Mouse (Mus musculus): ENCODE data around the gene Clpb.

Gene Clpb

DNA sequence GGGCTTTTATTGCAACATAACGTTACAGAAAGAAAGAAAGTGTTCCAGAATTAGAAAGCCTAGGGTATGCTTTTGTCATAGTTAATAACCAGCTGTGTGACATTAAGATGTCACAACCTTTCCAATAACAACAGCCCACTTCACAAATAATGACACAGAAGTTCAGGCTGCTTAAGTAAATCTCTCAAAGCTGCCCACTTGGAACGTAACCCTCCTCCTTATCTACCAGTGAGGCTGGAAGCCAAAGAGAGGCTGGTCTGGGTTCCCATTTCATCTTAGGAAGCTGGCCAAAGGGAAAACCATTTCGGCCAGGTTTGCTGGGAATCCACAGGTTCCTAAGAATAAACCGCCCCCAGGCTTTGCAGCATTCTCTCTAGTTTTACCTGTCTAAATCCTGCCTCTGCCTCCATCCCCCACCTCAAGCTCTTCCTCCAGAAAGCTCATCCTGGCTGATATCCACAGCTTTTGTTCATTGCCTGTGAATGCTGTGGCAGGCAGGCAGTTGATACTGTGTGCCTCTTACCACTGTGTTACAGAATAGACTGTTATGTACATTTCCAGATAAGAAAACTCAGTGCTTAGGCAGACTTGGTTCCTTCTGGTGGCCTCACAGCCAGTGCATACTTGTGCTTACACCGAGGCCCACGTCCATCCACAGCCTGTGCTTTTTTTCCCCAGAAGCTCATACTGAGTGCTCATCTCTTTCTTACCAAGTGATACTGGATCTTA lies 12.8 kb downstream of the Clpb start:
- DNase-seq, result peak; percentile 36

DNA sequence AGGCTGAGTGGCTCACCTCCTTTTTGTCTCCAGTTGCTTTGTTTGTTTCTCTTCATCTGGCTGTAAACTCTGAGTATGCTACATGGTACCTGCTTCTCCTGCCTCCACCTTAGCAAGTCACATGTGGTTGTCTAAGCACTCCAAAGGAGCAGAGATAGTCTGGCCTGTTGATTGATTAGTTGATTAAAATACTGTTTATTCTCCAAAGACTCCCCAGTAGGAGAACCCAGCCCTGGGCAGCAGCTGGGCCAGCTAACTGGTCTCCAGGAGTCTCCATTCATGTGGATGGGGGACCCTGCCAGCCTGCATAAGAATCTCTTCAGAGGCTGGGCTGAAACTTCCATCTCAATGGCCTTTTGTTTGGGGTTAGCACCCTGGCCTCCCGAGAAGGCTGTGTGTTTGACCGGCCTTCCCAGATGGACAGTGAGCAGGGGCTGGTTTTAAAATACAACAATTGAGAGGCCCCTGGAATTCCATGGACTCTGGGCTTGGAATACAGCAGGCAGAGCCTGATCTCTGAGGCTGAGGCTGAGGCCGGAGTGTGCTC lies 13.4 kb downstream of the Clpb start:
- no peak for DNase-seq

DNA sequence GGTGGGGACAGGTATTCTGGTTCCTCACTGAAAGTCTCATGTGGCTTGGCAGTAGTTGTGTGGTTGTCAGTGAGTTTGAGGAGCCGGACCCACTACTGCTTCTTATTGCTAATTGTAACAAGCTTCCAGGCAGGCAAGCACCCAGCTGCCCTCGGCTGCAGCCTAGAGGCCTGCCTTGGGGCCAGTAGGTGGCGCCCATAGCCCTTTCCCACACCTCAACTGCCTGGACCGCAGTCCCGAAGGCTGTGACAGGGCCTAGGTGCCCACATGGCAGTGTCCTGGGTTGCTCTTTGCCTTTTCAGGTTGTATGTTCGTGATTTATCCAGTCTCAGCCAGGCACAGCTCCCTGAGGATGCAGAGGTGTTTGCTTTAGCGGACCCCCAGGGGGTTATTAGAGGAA lies 16.2 kb downstream of the Clpb start:
- peak; percentile 87 for DNase-seq

DNA sequence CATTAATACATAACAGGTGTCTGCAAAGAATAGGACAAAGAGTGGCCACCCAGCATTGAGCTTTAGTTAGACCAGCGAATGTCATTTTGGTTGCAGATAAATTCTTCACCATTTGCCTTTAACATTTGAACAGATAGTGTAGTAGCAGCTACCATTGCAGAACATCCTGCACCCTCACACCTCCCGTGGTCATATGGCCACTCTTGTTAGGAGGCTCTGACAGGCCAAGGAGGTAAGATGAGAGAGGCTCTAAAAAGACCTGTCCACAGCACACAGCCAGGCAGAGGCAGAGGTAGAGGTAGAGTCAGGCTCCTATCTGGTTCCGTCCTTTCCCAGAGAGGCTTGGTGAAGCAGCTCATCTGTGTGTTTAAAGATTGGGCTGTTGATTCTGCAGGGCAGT lies 17.5 kb downstream of the Clpb start:
- no peak for DNase-seq

DNA sequence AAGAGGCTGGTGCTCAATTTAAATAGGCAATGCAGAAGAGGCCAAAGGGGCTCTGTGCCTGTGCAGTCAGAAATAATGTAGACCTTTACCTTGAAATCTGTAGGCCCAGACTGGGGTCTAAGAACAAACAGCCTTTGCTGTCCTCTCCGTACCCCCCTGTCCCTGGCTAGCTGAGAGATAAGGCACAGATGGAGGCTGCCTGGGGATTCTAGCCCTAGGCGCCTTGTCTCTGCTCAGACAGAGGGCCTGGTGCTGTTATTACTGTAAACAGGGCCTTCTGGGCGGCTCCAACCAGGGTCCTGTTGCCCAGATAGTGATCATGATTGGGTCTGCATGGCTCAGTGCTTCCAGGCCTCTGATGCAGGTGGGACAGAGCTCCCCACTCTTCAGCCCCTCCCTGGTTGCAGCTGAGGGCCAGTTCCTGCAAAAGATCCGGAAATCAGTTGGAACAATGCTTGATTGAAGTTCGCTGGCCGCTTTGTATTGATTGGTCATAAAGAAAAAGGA lies 18.2 kb downstream of the Clpb start:
- DNase-seq, result no peak

DNA sequence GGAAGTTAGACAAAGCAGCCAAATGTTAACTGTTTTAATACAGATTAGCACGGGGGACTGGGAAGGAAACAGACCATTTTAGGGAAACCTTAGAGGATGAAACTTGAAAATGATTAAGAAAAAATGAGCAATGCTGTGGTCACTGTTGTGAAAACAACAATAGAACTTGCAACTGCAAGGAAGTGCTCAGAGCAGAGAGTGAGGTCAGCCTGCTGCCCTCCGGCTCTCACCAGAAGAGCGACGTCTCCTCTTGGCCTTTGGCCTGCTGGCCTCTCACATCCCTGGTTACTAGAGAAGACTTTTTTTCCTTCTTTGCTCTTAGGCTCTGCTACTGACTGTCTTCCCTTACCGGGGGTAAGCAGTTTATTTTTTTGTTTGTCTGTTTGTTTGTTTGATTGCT lies 19.5 kb downstream of the Clpb start:
- DNase-seq, result no peak

DNA sequence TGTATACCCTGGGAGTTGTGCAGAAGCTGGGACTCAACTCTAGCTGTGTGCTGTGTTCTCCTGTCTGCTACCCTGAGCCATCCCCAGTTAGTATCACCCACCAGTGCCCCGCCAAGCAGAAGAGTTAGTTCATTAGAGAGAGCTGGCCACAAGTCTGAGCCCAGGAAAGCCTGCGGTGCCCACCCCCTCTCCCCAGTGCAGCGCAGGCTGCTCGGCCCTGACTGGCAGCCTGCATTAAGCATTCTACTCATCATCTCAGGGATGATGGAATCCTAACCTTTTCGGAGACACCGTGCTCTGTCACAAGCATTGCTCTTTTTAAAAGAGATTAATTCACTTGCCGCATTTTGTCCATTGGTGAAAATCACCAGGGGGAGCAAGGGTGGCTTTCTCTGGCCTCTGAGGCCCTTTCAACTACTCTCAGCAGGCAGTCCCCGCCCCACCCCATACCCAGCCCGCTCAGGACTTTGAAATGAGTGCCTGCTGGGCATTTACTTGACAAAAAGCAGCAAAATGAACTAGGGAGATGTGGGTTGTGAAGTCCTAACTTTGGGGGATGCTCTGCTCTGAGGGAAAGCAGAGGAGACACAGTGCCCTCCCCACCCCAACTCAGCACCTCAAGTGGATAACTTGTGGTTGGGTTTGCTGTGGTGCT lies 20.7 kb downstream of the Clpb start:
- no peak for DNase-seq

DNA sequence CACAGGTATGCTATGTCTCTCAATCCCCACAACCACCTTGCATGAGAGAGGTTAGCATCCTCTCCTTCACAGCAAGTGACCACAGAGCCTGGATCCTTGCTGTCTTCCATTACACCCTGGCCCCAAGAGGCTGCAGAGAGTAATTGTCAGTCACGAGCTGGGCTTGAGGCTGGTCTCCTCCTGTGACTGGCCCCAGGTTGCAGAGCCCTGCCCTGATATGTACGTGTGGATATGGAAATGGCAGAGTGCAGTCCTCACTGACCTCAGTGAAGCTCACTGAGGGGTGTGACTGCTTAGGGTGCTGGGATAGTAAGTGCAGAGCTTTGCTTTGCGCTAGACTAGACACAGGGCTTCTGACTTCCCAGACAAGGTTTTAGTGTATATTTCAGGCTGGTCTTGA lies 21.2 kb downstream of the Clpb start:
- DNase-seq, result no peak

DNA sequence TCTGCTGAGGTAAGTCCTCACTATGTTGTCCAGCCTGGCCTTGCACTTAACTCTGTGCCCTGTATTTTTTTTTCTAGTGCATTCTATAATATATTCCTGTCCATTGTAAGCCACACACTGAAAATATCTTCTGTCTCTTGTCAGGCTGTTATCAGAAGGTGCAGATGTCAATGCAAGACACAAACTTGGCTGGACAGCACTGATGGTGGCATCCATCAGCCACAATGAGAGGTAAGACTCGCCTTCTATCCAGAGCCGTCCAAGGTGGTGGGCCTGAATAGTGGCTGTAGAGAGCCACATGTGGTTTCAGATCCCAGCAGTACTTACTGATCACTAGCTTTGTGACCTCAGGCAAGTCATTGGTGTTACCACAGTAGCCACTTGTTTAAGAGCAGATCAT lies 23.7 kb downstream of the Clpb start:
- DNase-seq, result no peak

DNA sequence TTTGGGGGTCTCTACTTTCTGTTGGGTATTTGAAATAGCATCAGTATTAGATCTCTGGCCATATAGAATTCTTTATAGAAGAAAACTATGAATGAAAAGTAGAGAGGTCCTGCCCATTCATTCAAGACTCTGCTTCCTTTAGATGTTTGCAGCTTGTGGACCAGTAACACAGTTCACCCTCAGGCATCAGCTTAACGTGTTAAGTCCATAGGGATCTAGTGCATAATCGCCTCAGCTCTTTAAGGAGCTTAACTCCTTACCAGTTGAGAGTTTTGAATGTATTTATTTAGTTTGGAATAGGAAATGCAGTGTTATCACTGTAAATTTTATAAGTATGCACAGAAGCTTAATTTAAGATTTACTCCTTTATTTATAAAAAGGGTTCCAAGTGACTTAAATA lies 27.0 kb downstream of the Clpb start:
- DNase-seq, result no peak

DNA sequence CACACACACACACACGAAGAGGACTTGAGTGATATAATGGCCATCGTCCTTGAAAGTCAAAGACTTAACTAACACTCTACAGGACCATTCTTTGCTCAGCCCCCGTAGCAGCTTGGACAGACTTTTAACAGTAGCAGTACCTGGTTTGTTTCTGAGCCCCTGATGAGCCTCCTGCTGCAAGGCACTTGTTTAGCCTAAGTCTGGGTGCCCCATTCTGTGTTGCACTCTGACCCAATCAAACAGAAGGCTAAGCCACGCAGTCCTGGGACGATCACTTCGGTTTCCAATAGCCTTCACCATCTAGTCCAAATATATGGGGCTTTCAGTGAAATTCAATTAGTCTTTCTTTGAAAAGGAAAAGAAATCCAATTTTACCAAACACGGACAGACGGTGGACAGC lies 28.4 kb downstream of the Clpb start:
- DNase-seq, result no peak

DNA sequence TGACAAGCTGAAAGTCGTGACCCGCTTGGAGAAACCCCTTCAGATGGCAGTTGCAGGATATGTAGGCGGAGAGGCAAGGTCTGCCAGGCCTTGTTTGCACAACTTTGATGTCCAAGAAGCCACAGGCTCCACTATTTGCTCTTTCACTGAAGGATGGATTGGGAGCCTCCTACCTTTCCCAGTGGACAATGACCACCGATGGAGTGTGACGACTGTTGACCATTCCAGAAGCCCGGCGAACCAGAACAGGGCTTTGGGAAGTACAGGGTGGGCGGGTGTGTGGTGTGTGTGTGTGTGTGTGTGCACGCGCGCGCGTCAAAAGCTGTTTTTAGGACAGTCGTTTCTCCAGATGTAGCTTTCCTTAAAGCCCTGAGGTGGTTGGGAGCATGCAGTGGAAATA lies 29.0 kb downstream of the Clpb start:
- DNase-seq, result no peak

DNA sequence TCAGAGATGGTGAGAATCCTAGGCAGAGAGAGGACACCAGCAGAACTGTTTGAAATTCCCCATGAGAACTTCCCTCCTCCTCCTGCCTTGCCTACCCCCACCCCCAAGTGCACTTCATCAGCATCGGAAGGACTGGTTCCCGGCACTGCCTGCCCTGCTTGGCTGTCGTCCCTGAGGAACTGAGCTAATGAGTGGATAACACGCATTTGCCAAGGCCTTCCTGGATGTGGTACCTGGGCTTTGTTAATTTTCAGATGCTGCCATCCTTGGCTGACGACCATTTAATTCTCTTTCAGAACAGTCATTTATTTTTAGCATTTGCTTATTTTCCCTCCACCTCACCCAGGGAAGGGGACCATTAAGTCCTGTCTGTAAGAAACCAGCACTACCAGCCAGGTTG lies 32.0 kb downstream of the Clpb start:
- peak; percentile 16 for DNase-seq

DNA sequence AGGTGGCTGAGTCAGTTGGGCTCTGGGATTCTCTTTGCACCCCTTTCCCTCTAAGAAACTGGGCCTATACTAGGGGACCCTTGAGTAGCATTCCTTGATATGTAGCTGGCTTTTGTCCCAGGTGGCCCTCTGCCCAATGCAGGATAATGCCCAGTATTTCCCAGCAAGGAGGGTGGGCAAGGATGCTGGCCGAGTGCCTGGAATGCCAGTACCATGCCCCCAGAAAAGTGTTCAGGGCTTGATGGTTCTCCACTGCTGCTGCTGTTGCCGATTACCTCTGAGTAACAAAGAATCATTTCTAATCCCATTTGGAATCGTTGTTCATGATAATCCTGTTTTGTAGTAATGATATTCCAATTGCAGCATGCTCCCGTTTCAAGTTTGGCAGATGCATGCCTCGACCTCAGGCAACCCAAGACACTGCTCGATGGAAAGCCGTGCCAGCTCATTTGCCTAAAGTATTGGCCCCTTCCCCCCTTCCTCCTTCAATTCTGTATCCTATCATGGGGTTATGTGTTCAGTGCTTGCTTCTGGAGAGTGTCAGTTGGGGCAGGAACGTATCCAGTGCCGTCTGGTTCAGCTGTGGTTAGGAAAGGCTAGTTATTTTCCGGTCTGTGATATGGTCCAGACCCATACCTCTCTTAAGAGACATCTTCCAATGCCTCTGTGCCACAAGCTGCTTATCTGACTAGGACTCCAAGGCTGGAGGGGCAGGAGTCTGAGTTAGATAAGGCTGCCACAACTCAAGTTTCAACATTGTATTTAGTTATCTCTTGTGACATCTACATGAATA lies 33.7 kb downstream of the Clpb start:
- no peak for DNase-seq

DNA sequence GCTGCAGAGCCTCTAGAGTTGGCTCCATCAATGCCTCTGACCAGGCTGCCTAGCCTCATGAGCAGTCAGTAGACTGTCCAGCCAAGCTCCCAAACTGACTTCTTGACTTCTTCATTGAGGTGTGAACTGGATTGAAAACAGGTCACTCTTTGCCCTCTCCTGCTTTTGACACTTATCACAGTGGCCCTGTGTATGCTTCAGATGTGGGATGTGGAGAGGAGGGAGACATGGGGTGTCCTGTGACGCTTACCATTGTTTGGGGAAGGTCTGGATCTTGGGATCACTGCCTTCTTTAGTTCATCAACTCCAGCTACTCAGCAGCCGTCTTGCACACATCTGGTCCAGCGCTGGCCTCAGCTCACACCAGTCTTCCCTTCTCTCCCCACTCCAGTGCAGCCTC lies 36.9 kb downstream of the Clpb start:
- no peak for DNase-seq

DNA sequence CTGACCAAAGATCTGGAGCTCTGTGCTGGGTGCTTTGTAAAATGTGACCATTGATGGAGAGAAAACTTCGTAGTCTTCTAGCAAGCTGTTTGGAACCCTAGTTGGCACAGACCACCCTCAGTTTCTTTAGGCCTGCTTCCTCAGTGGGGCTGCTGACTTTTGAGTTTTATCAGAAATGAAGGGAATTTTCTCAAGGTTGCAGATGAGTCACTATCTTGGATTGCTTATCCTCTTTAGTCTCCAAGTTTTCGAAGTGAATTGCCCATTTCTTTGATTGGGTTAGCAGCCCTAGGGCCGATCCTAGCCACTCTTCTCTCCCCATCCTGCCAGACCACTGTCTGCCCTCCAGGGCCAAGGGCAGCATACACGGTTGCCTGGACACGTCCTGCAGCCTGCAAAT lies 39.3 kb downstream of the Clpb start:
- DNase-seq, result no peak

DNA sequence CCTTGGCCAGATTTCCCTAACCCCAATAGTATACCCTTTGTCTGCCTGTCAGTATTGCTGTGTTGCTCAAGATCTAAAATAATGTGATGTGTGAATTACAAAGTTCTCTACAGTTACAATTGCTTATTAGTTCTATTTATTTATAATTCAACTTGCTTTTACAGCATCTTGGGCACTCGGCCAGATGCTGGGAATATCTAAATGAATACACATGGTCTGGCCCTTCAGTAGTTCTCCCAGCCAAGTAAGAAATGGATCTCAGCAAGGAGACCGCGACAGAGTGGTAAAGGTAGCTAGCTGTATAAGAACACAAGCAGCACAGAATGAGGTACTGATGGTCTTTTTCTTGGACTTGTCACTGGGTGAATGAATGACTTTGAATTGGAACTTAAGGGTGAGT lies 46.2 kb downstream of the Clpb start:
- no peak for DNase-seq

DNA sequence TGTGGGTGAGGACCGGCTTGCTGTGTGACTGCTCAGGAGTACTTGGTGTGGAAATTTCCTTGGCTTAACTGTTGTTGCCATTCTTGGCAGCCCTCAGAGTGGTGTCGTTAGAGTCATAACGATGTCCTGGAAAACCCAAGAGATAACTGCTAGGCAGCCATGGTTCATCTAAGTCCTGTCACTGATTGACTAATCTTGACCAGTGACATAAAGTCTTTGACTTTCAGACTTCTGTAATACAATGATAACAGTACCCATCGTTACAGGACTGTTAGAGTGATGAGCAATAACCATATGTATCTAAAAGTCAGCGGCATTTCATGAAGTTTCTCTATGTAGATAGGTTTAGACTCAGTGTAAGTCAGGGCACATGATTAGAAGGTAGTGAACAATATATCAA lies 46.8 kb downstream of the Clpb start:
- DNase-seq, result no peak

DNA sequence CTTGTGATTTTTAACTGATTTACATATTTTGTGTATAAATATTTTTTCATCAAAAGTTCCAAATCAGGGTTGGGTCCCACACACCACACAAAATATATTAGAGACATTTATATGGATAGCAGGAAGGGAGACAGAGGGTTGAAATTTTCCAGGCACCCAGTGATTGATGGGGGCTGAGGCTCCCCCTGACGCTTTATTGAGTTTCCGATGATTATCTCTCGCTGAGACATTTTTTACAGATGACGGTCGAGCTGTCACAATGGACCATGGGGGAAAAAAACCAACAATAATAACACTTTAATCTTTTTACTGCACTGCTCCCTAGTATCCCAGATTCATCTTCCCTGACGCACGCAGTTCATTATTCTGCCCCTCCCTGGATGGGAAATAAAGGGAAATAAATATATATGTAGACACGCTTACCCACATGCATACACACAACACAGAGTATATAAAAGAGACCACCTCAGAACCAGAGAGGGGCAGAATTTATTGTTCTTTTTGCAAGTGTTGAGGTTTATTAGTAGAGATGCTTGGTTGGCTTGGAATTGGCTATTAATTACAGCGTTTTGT lies 50.5 kb downstream of the Clpb start:
- DNase-seq, result no peak

DNA sequence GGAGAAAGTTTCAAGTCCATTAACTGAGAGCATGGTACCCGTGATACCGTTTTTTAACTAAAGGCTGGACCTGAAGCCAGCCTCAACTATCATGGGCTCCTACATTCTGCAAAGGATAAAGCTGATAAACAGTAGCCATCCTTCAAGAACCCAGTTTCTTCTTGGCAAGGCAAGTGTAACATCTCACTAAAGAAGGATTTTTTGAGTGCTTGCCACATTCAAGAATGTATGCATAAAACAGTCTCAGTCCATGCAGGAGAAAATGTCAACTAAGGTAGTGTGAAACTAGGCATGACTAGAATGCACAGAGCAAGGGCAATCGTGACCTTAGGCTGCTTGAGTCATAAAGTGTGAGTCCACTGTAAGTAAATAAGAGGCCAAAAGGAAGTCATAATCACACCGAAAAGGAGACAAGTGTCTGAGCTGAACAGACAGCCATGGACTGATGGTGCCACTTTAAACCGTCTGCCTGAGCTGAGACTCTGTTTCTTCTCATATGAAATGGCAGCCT lies 51.7 kb downstream of the Clpb start:
- no peak for DNase-seq

DNA sequence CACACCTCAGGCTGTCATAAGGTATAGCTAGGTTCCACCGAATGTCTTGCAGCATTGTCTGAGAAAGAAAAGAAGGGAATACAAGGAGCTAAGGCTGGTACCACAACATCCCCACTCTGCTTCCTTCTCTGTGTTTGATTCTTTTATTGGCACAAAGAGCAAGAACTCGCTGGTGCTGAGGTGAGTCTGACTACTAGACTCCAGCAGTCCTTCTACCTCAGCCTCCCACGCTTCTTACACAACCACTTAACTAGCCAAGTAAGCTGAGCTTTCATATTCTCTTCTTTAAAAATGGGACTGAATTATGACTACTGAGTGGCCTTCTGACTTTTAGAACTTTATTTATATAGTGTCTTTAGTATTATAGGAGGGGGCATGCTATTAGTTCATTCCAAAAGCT lies 56.9 kb downstream of the Clpb start:
- DNase-seq, result no peak

DNA sequence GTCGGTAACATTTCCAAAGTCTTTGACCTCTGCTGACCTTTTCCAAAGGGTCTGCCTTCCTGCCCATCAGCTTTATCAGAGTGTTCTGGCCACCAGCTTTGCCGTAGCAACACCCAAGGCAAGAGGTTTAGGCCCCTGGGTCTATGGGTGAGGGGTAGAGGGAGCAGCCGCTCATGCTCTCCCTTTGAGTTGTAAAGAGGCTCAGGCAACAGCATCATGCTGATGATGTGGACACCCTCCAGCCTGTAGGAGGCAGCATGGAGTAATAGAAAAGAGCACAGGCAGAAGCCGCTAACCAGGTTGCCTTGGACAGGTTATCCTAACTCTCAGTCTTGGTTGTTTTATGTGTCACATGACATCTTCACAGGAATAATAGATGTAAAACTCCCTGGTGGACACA lies 61.6 kb downstream of the Clpb start:
- DNase-seq, result peak; percentile 41

DNA sequence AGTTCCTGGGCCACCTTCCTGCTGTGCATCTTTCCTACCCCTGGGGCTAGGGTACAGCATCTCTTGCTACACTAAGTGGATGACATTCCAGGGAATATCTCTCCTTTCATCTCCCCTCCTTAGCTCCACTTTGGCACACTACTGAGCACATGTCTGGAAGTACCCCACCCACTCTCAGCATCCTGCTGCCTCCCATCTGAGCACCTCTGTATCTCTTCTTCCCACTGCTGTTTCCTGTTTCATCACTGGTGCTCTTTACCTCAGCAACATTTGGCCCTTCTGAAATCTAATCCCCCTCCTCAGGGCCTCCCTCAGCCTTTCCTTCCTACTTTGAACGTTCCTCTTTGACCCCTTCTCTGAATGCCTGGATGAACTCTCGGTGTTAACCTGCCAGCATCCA lies 63.5 kb downstream of the Clpb start:
- DNase-seq, result no peak
